Mouse (Mus musculus) stomach, embryonic 15.5 days (tissue): ENCODE measurements at regions not wholly inside any gene's neighbourhood (a gene's known extent, or its start where the extent isn't known, plus 50 kb on each side); places are given as distances from the start of the nearest gene placed in this dataset.

ENCODE experiments used
- ATAC-seq: fragments of 200-750 bp; cut with Nextera tagmentation; 2 replicates; pipeline ENCODE4 v1.8.0; 2017; ENCODE audit warnings: low read depth, moderate number of reproducible peaks, moderate TSS enrichment; ENCODE audit not compliant: insufficient read depth, low FRiP score
- H3K27ac ChIP-seq: fragments of 300-500 bp; sonication (generic); 2 replicates; pipeline ENCODE4 v1.5.1; 2015; ENCODE audit warnings: mild to moderate bottlenecking, inconsistent platforms
- H3K27me3 ChIP-seq: fragments of 300-500 bp; sonication (generic); replicated peaks from 2 replicates; pipeline ENCODE4 v1.6.1; 2015; ENCODE audit warnings: inconsistent platforms
- H3K36me3 ChIP-seq: fragments of 300-500 bp; sonication (generic); 2 replicates; pipeline ENCODE4 v1.6.1; 2015; ENCODE audit warnings: inconsistent platforms
- H3K4me1 ChIP-seq: fragments of 300-500 bp; sonication (generic); 2 replicates; pipeline ENCODE4 v1.6.1; 2015; ENCODE audit warnings: inconsistent platforms
- H3K4me2 ChIP-seq: fragments of 300-500 bp; sonication (generic); 2 replicates; pipeline ENCODE4 v1.6.1; 2015; ENCODE audit warnings: mild to moderate bottlenecking, inconsistent platforms
- H3K4me3 ChIP-seq: fragments of 300-500 bp; sonication (generic); replicated peaks from 2 replicates; pipeline ENCODE4 v1.5.1; 2015; ENCODE audit warnings: inconsistent platforms
- H3K9ac ChIP-seq: fragments of 300-500 bp; sonication (generic); 2 replicates; pipeline ENCODE4 v1.6.1; 2015; ENCODE audit warnings: inconsistent platforms
- H3K9me3 ChIP-seq: fragments of 300-500 bp; sonication (generic); 2 replicates; pipeline ENCODE4 v1.6.1; 2016; ENCODE audit warnings: inconsistent platforms
- WGBS: fragments of 180-500 bp; shearing (Covaris S2); methylation state at CpG from one replicate; pipeline ENCODE4 v1.1.7; 2015; 5-methylcytosine and 5-hydroxymethylcytosine counted together

- Histone ChIP-seq H3K4me1 (no peaks in the 10 kb centered on the region), H3K27me3 (no peaks in the 10 kb centered on the region), H3K4me3 (no peak overlapping the region), H3K36me3 (no peaks in the 10 kb centered on the region), H3K9me3 (no peaks in the 10 kb centered on the region), H3K4me2 (no peak overlapping the region), H3K27ac (no peak overlapping the region), H3K9ac (no peak overlapping the region)
- WGBS = 61% methylated on average over 5 of the region's 5 CpGs
- no peak for ATAC-seq
Measured at GRCm38 (mm10) chr17:45232874-45233273, 200.7 kb downstream of the Cdc5l start.

DNA sequence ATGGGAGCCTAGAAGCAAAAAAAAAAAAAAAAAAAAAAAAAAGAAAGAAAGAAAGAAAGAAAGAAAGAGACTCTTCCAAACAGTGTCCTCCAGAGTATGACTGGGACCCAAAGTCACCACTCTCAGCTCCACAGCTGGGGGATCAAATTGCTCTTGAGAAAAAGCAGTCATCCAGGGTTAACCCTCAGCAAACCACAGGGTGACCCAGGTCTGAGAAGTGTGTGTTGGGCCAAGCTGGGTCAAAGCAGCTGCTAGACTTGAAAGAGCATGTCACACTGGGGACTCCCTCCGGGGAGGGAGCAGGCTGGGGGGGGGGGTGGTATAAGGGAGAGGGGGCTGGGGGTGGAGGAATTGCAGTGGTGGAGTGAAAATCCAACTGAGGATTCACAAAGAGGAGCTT lies 206.3 kb downstream of the Cdc5l start:
- no peak overlapping the region for H3K4me3 ChIP-seq
- H3K4me1 ChIP-seq = 0 out of 2 replicates have a peak, but pooled peaks cover 3% of the 10 kb centered on the region
- H3K9me3 ChIP-seq = no peaks in the 10 kb centered on the region
- H3K4me2 ChIP-seq = no peak overlapping the region
- no peaks in the 10 kb centered on the region for H3K27me3 ChIP-seq
- H3K9ac ChIP-seq = no peak overlapping the region
- ATAC-seq = peak; percentile 29; the same call in 1 of the 2 replicates
- WGBS = 8% methylated on average over 1 of the region's 1 CpGs
- no peak overlapping the region for H3K27ac ChIP-seq
- H3K36me3 ChIP-seq = no peaks in the 10 kb centered on the region

GRCm38 (mm10) chr17:45226486-45226885 lies 207.1 kb downstream of the Cdc5l start:
- 47% methylated on average over 6 of the region's 6 CpGs for WGBS
- no peak overlapping the region for H3K9ac ChIP-seq
- 0 out of 2 replicates have a peak, but pooled peaks cover 3% of the 10 kb centered on the region for H3K4me1 ChIP-seq
- no peaks in the 10 kb centered on the region for H3K36me3 ChIP-seq
- H3K9me3 ChIP-seq = no peaks in the 10 kb centered on the region
- no peaks in the 10 kb centered on the region for H3K27me3 ChIP-seq
- no peak for ATAC-seq
- H3K4me3 ChIP-seq = no peak overlapping the region
- no peak overlapping the region for H3K4me2 ChIP-seq
- H3K27ac ChIP-seq = no peak overlapping the region

- Histone ChIP-seq H3K27ac (no peak overlapping the region), H3K27me3 (no peaks in the 10 kb centered on the region), H3K4me2 (no peak overlapping the region), H3K36me3 (no peaks in the 10 kb centered on the region), H3K9me3 (no peaks in the 10 kb centered on the region), H3K4me1 (no peaks in the 10 kb centered on the region), H3K4me3 (no peak overlapping the region), H3K9ac (no peak overlapping the region)
- 53% methylated on average over 10 of the region's 10 CpGs for WGBS
- ATAC-seq = no peak
Measured at GRCm38 (mm10) chr17:45221625-45222024, 211.9 kb downstream of the Cdc5l start.

DNA sequence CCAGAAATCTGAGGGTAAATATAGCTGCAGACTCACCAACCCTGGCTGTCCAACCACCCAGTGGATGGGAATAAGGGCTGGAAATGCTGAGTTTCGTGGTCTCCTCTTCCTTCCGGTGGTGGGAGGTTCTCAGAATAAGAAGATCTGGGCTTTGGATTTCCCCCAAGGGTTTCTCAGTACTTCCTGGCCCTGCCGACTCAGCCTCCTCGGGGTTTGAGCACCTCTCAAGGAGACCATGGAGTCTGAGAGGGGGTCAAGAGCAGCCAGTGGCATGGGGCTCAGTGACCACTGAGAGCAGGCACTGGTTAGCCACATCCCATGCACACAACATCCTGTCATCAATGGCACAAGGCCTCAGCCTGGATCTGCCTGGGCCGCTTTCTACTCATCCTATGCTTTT lies 216.4 kb downstream of the Cdc5l start:
- 82% methylated on average over 5 of the region's 5 CpGs for WGBS
- H3K27ac ChIP-seq = no peak overlapping the region
- no peaks in the 10 kb centered on the region for H3K9me3 ChIP-seq
- H3K4me1 ChIP-seq = no peaks in the 10 kb centered on the region
- H3K36me3 ChIP-seq = no peaks in the 10 kb centered on the region
- no peaks in the 10 kb centered on the region for H3K27me3 ChIP-seq
- H3K4me3 ChIP-seq = no peak overlapping the region
- no peak for ATAC-seq
- no peak overlapping the region for H3K9ac ChIP-seq
- no peak overlapping the region for H3K4me2 ChIP-seq

DNA sequence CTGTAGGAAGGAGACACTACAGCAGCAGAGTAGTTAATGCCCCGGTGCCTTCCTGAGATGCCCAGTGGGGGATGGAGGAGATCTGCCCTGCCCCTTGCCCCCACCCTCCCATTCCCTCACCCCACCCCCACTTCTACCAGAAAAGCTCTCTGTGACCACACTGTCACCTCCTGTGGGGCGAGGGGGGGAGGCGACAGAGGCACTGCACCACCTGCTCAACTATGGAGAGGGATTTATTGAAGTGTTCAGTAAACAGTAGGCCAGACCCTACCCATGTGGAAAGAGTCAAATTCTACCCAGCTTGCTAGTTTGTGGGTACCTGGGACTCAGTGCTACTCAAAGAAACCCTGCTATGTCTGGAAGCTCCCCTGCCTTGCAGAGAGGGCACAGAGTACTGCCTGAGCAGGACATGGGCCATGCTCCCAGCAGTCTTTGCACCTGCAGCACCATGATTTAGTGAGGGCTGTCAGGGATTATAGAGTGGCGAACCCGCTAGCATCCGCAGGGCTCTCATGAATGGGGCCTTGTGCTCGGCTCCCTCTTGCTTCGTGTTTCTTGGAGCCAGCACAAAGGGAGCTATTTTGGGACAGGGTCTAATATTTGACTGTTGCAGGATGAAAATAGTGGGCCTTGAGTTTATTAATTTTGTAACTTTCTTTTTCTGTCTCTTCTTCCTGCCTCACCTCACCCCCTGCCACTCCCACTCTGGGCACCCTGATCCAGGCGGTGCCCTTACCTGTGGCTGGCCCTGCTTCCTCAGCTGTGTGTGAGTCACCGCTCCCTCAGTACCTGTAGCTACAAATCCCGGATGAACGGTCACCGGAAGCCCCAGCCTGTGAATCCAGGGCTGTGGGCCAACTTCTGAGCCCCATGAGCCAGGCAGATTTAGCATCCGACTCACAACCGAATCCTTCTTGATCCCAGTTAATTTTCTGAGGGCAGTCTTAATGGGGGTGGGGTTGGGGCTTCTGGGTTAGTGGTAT lies 218.2 kb downstream of the Cdc5l start:
- no peaks in the 10 kb centered on the region for H3K9me3 ChIP-seq
- no peak overlapping the region for H3K4me2 ChIP-seq
- no peaks in the 10 kb centered on the region for H3K36me3 ChIP-seq
- H3K4me1 ChIP-seq = no peaks in the 10 kb centered on the region
- H3K9ac ChIP-seq = no peak overlapping the region
- 52% methylated on average over 15 of the region's 15 CpGs for WGBS
- H3K4me3 ChIP-seq = no peak overlapping the region
- H3K27me3 ChIP-seq = no peaks in the 10 kb centered on the region
- no peak for ATAC-seq
- H3K27ac ChIP-seq = no peak overlapping the region

DNA sequence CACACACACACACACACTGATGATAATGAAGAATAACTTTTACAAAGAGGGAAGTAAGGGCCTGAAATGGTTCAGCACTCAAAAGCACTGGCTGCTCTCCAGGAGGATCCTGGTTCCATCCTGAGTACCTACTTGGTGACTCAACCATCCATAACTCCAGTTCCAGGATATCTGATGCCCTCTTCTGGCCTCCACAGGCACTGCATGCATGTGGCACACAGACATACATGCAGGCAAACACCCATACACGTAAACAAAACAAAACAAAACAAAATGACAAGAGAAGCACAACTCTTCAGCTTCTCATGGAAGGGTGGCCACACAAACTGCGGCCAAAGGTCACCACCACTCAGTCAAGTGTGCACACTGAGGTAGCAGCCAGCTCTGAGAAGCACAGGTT lies 222.6 kb downstream of the Cdc5l start:
- 86% methylated on average over 2 of the region's 2 CpGs for WGBS
- H3K9ac ChIP-seq = no peak overlapping the region
- H3K36me3 ChIP-seq = no peaks in the 10 kb centered on the region
- no peak overlapping the region for H3K4me3 ChIP-seq
- no peak overlapping the region for H3K27ac ChIP-seq
- H3K4me1 ChIP-seq = no peaks in the 10 kb centered on the region
- H3K9me3 ChIP-seq = no peaks in the 10 kb centered on the region
- no peaks in the 10 kb centered on the region for H3K27me3 ChIP-seq
- ATAC-seq = no peak
- no peak overlapping the region for H3K4me2 ChIP-seq

- Histone ChIP-seq H3K9ac (no peak overlapping the region), H3K4me2 (no peak overlapping the region)
- 73% methylated on average over 3 of the region's 3 CpGs for WGBS
Measured at GRCm38 (mm10) chr17:45209387-45209663, 224.2 kb downstream of the Cdc5l start.

GRCm38 (mm10) chr17:45208596-45209386 lies 224.7 kb downstream of the Cdc5l start:
- no peaks in the 10 kb centered on the region for H3K27me3 ChIP-seq
- H3K36me3 ChIP-seq = no peaks in the 10 kb centered on the region
- no peak overlapping the region for H3K4me3 ChIP-seq
- H3K4me1 ChIP-seq = no peaks in the 10 kb centered on the region
- no peak overlapping the region for H3K9ac ChIP-seq
- no peak overlapping the region for H3K27ac ChIP-seq
- no peak overlapping the region for H3K4me2 ChIP-seq
- no peak for ATAC-seq
- H3K9me3 ChIP-seq = no peaks in the 10 kb centered on the region
- WGBS = 70% methylated on average over 14 of the region's 14 CpGs

More at GRCm38 (mm10) chr17:45209387-45209663, 224.2 kb downstream of the Cdc5l start:
- no peaks in the 10 kb centered on the region for H3K4me1 ChIP-seq
- no peak overlapping the region for H3K4me3 ChIP-seq
- H3K9me3 ChIP-seq = no peaks in the 10 kb centered on the region
- H3K36me3 ChIP-seq = no peaks in the 10 kb centered on the region
- ATAC-seq = no peak
- no peak overlapping the region for H3K27ac ChIP-seq
- H3K27me3 ChIP-seq = no peaks in the 10 kb centered on the region

DNA sequence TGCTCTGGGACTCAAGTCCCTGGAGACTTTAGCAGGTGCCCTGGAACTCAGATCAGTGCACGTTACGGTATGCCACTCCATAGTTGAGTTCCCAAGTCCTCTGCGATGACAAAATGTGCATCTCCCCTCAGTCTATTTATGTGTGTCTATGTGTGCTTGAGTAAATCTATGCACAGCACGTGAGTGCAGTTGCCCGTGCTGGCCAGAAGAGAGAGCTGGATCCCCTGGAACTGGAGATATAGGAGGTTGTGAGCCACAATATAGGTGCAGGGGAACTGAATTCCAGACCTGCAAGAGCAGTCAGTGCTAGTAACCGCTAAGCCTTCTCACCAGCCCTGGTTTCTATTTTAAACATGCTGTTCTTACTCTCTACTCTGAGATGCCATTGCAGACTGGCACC lies 237.8 kb downstream of the Cdc5l start:
- Histone ChIP-seq H3K4me2 (no peak overlapping the region), H3K36me3 (no peaks in the 10 kb centered on the region), H3K4me3 (no peak overlapping the region), H3K27me3 (no peaks in the 10 kb centered on the region), H3K27ac (no peak overlapping the region), H3K9ac (no peak overlapping the region), H3K4me1 (no peaks in the 10 kb centered on the region), H3K9me3 (no peaks in the 10 kb centered on the region)
- 94% methylated on average over 6 of the region's 6 CpGs for WGBS
- no peak for ATAC-seq

GRCm38 (mm10) chr17:45194786-45195281 lies 238.7 kb downstream of the Cdc5l start:
- no peaks in the 10 kb centered on the region for H3K9me3 ChIP-seq
- ATAC-seq = no peak
- no peaks in the 10 kb centered on the region for H3K36me3 ChIP-seq
- H3K4me1 ChIP-seq = no peaks in the 10 kb centered on the region
- no peak overlapping the region for H3K4me3 ChIP-seq
- H3K4me2 ChIP-seq = no peak overlapping the region
- H3K27me3 ChIP-seq = no peaks in the 10 kb centered on the region
- H3K9ac ChIP-seq = no peak overlapping the region
- no peak overlapping the region for H3K27ac ChIP-seq
- 37% methylated on average over 13 of the region's 13 CpGs for WGBS

GRCm38 (mm10) chr17:45193456-45194025 lies 240.0 kb downstream of the Cdc5l start:
- no peak overlapping the region for H3K9ac ChIP-seq
- ATAC-seq = no peak
- 41% methylated on average over 11 of the region's 11 CpGs for WGBS
- H3K36me3 ChIP-seq = no peaks in the 10 kb centered on the region
- H3K4me3 ChIP-seq = no peak overlapping the region
- H3K27ac ChIP-seq = no peak overlapping the region
- no peak overlapping the region for H3K4me2 ChIP-seq
- no peaks in the 10 kb centered on the region for H3K4me1 ChIP-seq
- H3K9me3 ChIP-seq = no peaks in the 10 kb centered on the region
- no peaks in the 10 kb centered on the region for H3K27me3 ChIP-seq
